Mouse (Mus musculus): ENCODE data around the gene Cdon.
"Not testable (repeated sequence)": the region's sequence is repeated elsewhere in the genome, so short reads cannot be mapped to it uniquely, and the experiment has no call there.

The Cdon gene

DNA sequence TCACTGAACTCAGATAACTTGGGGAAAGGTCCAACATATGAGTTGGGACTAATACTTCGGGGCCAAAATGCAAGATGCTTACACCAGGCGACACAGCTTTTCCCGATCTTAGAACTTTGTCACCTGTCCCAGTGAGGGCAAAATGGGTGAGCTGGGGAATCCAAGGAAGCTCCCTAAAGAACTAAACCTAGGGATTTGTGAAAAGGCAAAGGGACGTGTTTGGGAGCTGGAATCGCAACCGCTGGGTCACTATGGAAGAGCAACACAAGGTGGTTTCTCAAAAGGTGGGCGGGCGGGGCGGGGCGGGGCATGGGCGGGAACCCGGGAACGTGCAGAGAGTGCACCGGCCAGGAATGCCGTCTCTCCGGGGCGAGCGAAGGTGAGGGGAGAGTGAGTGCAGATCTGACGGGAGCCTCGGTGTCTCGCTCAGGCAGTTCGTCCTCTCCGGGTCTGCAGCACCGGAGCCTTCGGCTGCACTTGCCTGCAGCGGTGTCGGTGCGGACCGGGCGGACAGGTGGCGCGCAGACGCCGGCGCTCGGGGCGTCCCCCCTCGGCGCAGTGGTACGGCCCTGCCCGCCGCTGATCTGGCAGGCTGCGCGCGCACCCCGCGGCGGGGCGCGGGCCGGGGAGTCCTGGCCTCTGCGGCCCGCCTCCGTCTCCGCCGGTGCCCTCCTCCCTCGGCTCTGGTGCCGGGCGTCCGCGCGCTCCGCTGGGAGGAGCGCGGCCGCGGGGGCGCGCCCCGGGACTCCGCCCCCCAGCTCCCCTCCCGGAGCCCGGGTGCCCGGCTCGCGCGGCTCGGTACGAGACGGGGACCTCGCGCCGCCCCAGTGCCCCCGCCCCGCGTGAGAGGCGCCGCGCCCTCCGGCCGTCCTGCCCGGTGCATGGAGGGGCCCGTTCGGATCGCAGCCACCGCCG lies at the start of gene Cdon:
Gene Cdon, plus strand, starts transcription at position 324 of the 915 bp plus-strand sequence.
- DNase-seq (ENCODE audit: low spot score), result peak; percentile 92

DNA sequence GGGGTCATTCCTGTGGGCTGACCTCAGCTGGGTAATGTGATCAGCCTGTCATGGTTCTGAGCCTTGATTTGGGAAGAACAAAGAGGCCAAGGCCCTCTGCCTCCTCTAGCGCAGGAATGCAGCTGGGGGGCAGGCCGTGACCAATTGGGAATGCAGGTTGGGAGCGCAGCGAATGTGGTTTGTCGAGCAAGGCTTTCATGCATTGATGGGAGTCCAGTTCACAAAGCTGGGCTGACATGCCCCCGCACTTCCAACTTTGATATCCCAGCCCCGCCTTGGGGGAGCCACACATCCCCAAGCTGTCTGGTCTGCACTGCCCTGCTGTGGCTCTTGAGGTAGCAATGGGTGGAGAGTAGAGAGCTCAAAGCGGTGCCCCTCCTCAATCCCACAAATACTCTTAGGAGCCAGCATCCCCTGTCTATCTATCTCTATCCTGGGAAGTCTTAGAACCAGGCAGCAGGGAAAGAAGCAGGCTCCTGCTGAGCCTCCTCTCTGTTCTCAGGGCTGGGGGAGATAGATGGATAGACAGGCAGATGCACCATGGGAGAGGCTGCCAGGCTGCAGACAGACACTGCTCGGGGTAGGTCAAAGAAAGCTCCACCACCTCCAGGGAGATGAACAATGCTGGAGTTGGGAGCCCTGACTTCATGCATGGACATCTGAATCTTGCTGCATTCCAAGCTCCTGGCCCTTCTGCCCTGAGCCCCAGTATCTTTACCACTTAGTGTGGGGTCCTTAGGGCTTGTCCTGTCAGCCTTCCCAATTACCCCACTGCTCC lies 48.4 kb upstream of the Cdon start:
- no peak for DNase-seq (ENCODE audit: low spot score)

DNA sequence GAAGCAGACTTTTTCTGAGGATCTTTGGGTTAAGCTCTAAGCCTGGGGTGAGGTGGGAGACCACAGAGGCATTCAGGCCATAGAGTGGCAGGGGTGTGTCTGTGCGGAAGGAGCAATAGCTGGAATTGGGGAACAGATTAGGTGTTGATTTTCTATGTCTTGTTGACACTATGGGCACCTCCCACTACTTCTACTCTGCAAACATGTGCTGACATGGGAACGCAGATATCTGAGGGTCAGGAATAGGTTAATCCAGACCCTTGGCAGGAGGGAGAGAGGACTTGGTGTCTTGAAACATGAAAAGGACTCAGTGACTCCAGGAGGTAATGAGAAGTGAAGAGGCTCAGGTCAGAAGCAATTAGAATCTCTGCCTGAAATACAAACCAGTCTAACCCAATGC lies 43.0 kb upstream of the Cdon start:
- DNase-seq (ENCODE audit: low spot score), result no peak

DNA sequence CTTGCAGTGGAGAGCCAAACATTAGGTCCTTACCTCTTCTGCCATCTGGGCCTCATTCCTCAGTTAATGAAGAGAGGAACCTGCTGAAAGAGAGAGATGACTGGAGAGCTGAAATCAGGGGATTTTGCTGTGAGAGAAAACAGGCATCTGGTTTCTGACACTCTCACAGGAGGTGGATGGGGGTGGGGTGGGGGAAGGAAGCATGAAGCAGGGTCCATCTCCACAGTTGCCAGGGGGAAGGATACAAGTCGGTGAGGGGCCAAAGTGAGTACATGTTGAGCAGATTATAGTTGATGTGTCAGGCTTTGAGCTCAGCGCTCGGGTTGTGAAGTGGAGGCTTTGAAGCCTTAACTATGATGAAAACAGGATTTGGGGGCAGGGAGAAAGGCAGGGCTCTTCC lies 41.9 kb upstream of the Cdon start:
- DNase-seq (ENCODE audit: low spot score), result peak; percentile 28

DNA sequence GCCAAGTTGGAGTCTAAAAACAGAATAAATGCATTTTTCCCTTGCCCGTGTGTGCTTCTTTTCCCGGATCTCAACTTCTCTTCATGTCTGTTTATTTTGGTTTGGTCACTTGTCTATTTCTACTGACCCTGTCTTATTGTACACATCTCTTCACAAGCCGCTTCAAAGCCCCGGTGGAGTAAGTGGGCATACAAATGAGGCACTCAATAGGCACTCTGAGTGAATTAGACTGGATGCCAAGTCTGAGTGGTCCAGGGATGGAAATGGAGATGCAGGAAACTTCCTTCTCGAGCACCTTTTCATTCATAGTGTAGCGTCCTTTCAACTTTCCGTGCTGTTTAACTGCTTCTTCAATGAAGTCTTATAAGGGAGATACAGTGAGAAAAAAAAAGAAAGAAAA lies 21.0 kb upstream of the Cdon start:
- no peak for DNase-seq (ENCODE audit: low spot score)

DNA sequence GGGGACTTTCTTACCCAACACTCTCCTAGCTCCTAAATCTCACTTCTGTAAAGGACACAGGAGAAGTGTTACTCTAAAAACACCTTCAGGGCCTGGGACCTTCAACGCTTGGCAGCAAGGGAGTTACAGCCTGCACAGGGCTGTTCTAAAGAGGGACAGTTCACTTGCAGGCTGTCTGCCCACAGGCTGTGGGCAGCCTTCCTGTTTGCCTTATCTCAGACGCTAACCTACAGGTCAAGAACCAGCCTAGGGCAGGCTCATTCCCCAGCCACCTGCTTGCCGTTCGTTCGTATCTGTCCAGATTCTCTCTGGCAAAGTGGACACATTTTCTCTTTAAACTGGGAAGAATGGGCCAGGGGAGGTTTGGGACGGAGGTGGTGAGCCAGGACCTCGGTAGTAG lies 20.5 kb upstream of the Cdon start:
- no peak for DNase-seq (ENCODE audit: low spot score)

DNA sequence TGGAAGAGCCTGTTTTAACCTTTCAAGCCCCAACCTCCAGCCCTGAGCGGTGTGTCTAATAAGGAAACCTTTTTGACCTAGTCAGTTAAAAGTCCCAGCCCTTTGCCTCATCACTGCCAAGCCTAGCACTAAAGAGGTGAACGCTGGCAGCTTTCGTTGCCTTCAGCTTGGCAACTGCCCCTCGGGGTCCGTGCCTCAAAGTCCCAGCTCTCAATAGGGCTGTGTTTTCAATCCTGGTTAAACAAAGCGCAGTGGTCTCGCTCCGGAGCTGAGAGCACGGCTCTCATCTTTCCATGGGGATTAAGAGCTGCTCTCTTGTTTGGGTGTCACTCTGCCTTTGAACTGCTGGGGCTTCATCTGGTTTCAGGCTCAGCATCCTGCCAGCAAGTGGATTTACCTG lies 20.1 kb upstream of the Cdon start:
- DNase-seq (ENCODE audit: low spot score), result no peak

DNA sequence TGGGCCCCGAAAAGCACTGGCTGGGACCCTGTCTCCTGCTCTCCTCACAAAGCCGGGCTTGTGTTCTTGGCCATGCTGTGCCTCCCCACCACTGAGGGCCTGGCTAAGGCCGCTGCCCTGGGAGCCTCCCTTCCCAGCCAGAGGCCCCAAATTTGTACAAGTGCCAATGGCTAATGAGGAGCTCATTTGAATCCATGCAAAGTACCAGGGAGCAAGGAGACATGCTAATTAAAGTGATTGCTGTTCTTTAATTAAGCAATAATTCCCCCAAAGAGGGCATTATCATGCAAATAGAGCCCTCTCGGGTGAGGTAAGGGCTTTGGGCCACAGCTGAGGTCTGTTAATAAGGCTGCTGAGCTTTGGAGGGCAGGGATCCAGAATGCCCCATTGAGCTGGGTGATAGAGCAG lies 18.3 kb upstream of the Cdon start:
- DNase-seq (ENCODE audit: low spot score), result no peak

DNA sequence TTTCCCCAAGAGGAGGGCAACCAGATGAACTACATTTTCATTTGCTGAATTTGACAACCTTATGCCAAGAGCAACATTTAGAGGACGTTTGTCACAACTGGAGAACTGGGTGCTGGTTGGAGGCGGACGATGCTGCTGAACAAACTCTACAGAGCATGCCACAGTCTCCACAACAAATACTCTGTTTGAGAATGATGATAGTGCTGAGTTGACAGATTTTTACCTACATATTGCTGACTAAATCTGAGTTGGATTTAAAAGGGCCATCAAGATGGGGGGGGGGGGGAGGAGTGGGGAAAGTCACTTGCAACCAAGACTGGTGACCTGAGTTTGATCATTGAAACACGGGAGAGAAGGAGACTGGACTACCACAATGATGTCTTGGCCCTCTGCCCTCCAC lies 17.4 kb upstream of the Cdon start:
- DNase-seq (ENCODE audit: low spot score), result no peak

DNA sequence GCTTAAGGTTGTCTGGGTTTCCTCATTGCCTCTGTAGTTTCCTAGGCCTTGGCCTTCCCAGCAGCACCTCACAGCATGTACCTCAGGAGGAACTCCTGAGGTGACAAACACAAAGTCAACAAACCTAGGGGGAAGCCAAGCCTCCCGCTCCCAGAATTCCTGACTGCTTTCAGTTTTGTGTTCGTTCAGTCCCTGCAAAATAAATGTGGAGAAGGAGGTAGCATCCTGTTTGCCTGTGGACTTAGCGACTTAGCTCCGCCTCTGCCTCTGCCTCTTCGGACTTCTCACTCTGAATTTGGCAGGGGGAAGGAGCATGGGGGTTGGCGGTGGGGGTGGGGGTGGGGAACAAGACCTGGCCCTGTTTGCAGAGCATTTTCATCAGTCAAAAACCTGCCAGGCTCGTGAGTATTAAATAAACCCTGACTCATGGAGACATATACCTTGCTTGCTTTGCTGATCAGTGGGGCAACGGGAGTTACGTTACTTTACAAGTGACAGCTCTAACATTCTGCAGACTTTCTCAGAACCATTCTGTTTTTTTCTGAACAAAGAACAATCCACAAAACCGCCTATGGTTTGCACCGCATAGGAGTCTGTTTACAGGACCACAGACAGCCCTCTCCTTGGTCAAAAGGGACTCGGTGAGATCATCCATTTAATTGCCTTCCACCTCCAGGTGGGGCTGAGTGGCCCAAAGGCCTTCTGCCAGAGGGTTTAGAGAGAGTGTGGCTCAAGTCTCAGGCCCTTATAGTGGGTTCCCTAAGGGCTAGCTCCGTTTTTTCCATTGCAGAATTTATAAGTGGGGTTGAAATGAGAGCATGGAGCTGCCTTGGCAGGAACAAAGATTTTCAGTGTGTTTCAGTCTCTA lies 15.7 kb upstream of the Cdon start:
- DNase-seq (ENCODE audit: low spot score), result peak; percentile 10

DNA sequence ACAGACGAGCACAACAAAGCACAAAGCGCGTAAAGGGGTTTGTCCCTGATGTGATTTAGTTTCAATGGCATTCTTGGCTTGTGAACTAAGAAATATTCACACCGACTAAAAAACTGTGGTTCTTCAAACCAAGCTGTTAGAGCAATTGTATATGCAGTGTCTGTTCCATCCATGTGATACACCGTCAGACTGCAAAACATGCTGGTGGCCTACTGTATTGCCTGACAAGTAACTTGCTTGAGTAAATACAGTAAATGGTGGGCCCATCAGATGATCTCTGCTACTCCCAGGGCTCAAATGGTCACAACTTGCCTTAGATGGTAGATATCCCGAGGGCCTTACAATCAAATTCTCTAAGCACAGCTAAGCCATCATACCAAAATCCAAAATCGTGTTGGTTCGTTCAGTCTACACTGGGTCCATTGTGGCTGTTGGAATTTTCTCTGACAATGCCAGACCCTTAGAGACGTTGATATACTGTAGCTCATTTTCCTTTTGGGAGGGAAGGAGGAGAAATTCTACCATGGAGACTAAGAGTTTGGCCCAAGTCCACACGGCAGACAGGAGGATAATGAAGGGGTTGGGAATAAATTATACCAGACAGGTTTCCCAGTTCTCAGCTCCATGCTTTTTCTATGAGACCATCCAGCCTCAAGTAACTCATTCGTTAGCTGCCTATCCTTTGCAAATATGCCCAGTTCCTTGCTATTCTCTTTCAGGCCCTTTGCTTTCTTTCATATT lies 9.5 kb upstream of the Cdon start:
- no peak for DNase-seq (ENCODE audit: low spot score)

DNA sequence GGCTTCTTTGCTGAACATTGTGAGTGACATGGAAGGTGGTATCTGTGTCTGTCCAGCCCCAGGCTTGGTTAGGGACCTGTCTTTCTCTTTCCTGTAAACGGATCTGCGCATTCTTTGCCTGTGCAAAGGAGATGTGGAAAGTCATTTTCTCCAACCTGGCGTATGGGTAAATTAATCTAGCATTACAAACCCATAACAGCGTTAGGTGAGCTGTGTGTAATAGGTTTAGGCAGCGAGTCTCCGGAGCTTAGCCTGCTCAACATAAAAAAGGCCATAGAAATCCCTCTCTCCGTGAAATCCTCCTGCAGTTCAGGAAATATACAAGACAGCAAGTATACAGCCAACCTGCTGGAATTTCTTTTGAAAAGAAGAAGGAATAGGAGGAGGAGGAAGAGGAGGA lies 9.0 kb upstream of the Cdon start:
- no peak for DNase-seq (ENCODE audit: low spot score)

DNA sequence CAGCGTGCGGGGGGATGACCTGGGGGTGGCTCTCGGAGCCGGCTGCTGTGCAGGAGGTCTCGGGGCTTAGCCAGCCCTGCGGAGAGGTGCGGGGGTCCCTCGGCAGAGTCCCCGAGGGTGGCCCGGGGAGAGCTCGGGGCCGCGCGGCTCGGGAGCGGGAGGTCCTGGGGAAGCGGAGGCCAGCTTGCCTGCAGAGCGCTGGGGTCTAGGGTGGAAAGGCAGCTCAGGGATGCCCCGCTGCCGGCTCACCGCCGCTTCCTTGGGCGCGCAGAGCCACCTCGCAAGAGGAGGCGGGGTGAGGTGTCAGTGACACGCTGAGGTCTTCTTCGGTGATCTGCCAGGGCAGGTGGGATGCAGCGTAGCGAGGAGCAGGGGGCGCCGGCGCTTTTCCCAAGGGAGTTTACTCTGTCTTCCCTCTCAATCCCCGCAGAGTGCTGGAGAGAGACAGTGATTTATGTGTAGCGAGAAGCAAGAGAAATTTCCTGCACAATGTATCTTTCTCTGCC lies 855 bp downstream of the Cdon start:
- DNase-seq (ENCODE audit: low spot score), result peak; percentile 76

DNA sequence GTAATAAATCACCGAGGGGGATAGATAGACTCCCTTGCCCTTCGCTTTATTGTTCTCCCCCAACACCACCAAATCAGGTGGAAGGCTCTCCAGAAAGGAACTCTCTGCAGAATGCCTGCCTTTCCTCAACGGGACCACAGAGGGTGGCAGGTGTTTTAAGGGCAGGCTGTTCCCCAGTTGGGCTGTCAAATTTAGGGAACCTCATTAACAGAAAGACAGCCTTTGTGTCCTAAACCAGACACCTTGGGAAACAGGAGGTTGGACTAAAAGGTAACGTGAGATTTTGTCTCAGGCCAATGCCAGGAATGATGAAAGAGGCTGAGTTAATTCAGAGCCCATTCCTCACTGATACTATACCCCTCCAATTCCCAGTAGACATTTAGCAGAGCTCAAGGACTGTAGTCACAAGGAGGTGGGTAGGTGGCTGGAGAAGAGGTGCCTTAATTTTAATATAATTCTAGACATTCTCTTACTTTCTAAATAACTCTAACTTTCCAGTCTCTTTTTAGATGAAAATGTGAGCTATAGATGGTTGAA lies 1.5 kb downstream of the Cdon start:
- DNase-seq (ENCODE audit: low spot score), result no peak

DNA sequence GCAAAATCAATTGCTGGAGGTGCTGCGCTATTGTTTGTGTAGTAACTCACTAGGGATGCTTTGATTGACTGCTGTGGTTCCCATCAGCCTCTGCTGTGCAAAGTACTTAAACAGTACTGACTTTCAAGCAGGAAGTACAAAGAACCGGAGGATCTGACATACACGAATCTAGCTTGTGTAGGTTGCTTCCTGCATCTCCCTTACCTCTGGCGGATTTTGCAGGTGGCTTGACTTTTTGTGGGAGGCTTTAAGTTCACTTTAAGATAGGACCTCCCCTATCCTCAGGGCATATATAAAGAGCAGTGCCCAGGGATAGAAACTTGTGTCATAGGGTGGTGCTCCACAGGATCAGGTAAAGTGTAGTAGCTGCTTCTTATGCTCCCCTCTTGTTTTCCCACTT lies 2.3 kb downstream of the Cdon start:
- no peak for DNase-seq (ENCODE audit: low spot score)

DNA sequence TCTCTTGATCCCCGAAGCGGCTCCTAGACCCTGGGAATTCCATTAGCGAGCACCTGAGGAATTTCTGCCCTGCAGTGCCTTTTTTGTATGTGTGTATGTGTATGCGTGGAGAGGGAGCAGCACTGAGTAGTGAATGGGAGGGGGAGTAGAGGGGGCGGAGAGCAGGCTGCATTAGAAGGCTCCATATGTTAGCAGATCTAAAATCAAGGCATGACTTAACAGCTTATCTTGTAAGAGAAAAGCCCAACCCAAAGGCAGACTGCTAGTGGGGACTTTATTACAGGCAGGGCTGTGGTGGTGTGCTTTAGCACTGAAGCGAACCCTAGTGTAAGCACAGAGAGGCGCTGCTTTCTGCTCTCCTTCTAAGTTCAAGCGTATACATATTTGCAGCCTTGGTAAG lies 3.7 kb downstream of the Cdon start:
- peak; percentile 49 for DNase-seq (ENCODE audit: low spot score)

DNA sequence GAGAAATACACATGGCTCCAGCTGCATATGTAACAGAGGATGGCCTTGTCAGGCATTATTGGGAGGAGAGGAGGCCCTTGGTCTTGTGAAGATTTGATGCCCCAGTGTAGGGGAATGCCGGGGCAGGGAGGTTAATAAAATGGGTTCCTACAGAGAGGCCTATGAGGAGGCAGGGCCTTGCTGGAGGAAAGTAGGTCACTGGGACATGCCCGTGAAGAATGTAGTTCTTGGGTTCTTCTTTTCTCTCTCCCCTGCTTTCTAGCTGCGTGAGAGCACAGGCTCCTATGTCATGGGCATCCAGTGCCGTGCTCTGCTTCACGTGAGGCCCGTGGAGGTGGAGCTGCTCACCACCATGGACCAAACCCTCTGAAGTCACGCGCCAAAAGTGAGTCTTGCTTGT lies 9.5 kb downstream of the Cdon start:
- no peak for DNase-seq (ENCODE audit: low spot score)

DNA sequence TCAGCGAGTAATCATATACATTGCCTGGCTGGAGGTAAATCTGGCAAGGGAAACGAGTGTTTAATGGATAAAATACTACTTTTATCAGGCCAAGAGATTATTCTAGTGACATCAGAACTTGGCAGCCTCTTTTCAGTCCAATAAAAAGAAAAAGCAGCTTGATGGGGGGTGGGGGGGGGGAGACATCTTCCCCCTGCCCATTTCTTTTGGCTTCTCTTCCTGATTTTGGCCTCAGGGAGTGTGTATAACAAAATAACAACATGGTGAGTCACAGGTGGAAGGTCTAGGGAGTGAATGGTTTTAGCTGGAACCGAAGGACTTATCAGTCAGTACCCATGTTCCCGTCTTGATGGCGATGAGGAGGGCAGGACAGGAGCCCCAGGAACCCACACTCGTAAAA lies 10.5 kb downstream of the Cdon start:
- no peak for DNase-seq (ENCODE audit: low spot score)

DNA sequence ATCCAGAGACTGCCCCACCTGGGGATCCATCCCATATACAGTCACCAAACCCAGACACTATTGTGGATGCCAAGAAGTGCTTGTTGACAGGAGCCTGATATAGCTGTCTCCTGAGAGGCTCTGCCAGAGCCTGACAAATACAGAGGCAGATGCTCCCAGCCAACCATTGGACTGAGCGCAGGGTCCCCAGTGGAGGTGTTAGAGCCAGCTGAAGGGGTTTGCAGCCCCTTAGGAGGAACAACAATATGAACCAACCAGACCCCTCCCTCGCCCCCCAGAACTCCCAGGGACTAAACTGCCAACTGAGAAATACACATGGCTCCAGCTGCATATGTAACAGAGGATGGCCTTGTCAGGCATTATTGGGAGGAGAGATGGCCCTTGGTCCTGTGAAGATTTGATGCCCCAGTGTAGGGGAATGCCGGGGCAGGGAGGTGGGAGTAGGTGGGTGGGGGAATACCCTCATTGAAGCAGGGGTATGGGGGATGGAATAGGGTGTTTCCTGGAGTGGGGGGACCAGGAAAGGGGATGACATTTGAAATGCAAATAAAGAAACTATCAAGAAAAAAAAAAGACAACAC lies 11.9 kb downstream of the Cdon start:
- DNase-seq (ENCODE audit: low spot score), result not testable (repeated sequence)

DNA sequence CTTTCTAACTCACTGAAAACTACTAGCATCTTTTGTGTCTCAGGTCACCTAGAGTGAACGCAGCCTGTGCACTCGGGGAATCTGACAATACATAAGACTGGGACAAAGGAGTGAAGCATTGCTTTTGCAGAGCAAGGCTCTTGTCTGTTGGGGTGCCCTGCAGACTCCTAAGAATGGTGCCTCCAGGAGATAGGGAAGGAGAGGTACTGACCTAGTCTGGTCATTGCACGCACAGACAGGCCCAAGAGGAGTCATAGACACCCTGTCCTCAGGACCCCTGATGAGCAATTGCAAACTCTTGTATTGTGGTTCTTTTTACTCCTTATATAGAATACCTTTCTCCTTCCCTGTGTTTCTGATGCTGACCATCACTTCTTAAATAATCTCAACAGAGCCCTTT lies 13.4 kb downstream of the Cdon start:
- DNase-seq (ENCODE audit: low spot score), result no peak

DNA sequence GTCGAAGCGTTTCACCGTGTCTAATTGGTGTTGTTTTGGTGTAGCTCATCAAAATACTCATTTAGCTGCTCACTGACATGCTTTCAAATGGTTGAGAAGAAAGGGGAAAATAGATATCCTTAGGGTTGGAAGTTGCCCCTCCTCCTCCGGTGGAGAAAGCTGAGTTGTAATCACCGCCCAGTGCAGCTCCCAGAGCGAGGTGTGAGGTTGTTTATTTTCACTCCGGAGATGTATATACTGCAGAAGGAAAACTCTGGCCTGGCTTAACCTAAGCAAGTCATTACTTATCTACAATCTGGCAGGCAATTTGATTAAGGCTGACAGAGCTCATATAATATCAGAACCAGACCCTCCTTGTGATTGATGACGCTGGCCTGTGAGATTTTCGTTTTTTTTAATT lies 14.6 kb downstream of the Cdon start:
- DNase-seq (ENCODE audit: low spot score), result peak; percentile 38
